20 mouse cellular contexts compared by ENCODE assay signal in genomic region chr11:40552054-40552453, GRCm38 (mm10).
DNase-seq lines count a peak whose midpoint lies in the region; TF ChIP-seq lines count a peak whose summit lies in the region.
"Had no signal": no experiment of that assay in that cellular context is flagged by ENCODE, and none has a peak within 500 bp of the region (broad histone marks: within the 10 kb centered on the region; RNA-seq: fewer than 3 reads in every experiment).

No protein-coding gene starts in this region.

- H3K4me3 ChIP-seq in left cerebral cortex, adult 2 months = no peak overlapping the region
- H3K4me3 ChIP-seq: erythroblast, embryonic 14.5 days; gastrocnemius, adult 2 months; hindbrain, embryonic 13.5 days; intestine, embryonic 15.5 days; megakaryocyte, embryonic 14.5 days; neural tube, embryonic 13.5 days had no signal

- DNase-seq in left cerebral cortex, adult 11 months (ENCODE audit: low spot score) = peak; percentile 63
- DNase-seq in left cerebral cortex, postnatal 4 days = no peak
- peak; percentile 16 to 58 for DNase-seq in frontal cortex, postnatal 10 days (ENCODE audit: low spot score in 2 of 2)
- peak; percentile 53 to 55 for DNase-seq in left cerebral cortex, adult 2 months (ENCODE audit: extremely low spot score in 1 of 2, low spot score in 2 of 2)
- DNase-seq in telencephalon, adult 2 months (ENCODE audit: low read depth, low spot score) = peak; percentile 95
- DNase-seq in spleen, postnatal 36 days (ENCODE audit: low spot score in 2 of 2) = no peak
- DNase-seq in cerebellum, adult 18-20 months = no peak
- DNase-seq: adrenal gland, adult 8-10 months; cerebellum, adult 9-11 months; embryo, embryonic 11 days; gastrocnemius, adult 2 months; heart, adult 18-20 months; lung, postnatal 10 days had no signal

- intact Hi-C loops in left cerebral cortex, postnatal 4 days (cut with DNase I) = no loop called here
- intact Hi-C loops in left cerebral cortex, adult 2 months (cut with DNase I) = loop anchor here (1.0 to 5.0 kb wide), 2 partner anchors 21 to 140 kb away; no protein-coding TSS in a partner anchor

- H3K27ac ChIP-seq in left cerebral cortex, adult 2 months = peak overlapping the region; percentile 83
- H3K27ac ChIP-seq: gastrocnemius, adult 2 months; hindbrain, embryonic 13.5 days; intestine, embryonic 15.5 days; kidney, postnatal 0 days; liver, embryonic 14.5 days; neural tube, embryonic 13.5 days had no signal

- no peak for TF ChIP-seq CTCF in left cerebral cortex, adult 2 months (IDR thresholded peaks at IDR 0.05)

Comparison
In these comparisons a context has a peak if more than half of its experiments do, and no peak if none do; other contexts are left out.
1. DNase-seq: peak in left cerebral cortex, adult 11 months (single experiment), frontal cortex, postnatal 10 days (2 of 2), left cerebral cortex, adult 2 months (2 of 2) and telencephalon, adult 2 months (single experiment); none in left cerebral cortex, postnatal 4 days (single experiment), spleen, postnatal 36 days (0 of 2) and cerebellum, adult 18-20 months (0 of 2).